Mouse (Mus musculus) MN1 (cell line): Measurements from ENCODE around the gene Arid1b.

Experiments used
- DNase-seq: peaks from one replicate; pipeline ENCODE4 v3.0.0-alpha.2; 2016; ENCODE audit warnings: low spot score

Arid1b gene

GRCm38 (mm10) chr17:4995561-4996051, 1.5 kb downstream of the Arid1b start:
- DNase-seq, result peak; percentile 76

DNA sequence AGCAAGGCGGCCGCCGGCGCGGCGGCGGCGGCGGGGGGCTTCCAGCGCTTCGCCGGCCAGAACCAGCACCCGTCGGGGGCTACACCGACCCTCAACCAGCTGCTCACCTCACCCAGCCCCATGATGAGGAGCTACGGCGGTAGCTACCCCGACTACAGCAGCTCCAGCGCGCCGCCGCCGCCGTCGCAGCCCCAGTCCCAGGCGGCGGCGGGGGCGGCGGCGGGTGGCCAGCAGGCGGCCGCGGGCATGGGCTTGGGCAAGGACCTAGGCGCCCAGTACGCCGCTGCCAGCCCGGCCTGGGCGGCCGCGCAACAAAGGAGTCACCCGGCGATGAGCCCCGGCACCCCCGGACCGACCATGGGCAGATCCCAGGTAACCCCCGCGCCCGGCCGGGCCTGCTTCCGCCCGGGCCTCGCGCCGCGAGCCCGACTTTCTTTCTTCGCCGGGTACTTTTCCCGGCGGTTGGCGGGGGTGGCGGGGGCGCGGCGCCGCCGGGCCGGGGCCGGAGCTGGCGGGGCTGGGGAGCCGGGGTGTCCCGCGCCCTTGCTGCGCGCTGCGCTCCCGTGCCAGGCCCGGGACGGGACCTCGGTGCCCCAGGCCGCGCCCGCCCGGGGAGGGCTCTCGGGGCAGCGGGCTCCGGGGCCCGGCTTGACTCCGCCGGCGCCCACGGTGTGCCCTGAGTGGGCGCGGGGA, 2.1 kb downstream of the Arid1b start:
- peak; percentile 73 for DNase-seq

DNA sequence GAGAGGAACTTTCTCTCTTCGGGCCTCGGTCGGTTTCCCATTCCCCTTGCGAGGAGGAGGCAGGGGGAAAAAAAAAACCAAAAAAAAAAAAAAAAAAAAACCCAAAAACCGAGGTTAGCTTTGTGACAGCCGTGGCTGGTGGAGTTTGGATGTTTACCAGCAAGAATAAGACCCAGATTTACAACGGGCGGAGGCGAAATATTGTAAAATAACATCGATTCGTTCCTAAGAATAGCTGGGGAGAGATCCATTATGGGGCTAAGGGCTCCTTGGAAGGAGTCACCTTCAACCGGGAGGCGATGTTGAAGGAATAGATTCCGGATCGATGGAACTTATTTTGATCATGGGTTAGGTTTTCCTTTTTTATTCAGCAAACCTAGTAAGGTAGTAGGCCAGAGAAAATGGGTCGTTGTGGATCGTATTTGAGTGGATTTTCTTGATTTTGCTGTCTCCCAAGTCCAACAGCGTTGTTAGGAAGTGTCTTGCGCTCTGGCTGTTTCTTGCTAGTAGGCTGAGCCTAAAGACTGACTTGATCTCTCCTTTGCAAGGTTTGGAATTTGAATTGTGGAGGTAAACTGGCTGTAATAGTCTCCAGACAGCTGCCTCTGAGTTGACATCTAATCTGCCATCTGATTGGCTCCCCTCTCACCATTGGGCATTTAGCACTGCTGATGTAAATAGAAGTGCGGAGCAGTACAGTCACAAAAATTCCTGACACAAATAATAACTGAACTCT, 2.9 kb downstream of the Arid1b start:
- peak; percentile 69 for DNase-seq

DNA sequence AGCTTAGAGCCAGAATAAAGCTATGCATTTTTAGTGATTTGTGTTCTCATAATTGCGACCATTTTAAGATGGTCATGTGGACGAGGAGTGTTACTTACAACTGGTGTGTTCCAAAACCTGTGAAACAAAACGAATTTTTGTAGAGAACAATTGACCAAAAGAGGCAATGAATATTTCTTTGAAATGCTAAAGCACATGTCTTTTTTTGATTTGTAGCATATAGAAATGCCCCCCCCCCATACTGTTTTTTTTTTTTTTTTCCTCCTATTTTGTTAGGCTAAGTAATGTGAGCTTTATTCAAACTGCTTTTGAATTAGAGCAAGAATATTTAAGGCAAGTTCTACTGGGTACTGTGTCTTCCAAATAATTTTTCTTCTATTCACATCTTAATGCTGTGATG, 3.8 kb downstream of the Arid1b start:
- DNase-seq, result peak; percentile 14

DNA sequence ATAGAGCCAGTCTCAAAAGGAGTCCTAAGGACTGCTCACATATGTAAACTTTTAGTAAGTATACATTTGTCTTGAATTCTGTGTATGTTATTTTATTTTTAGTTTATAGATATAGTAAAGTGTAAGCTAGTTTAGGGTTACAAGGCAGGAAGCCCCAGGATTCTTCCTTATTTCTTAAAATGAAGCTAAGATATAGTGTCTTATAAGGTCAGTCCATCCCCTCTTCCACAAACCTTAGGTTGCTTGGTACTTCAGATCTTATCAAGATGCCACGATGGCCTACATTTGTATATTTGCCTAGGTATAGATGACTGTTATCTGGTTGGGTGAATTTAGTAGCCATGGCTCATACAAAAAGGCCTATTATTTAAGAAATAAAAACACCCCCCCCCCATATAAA, 5.1 kb downstream of the Arid1b start:
- no peak for DNase-seq

- DNase-seq, result no peak
Measured at GRCm38 (mm10) chr17:5000001-5000400, 5.9 kb downstream of the Arid1b start.

DNA sequence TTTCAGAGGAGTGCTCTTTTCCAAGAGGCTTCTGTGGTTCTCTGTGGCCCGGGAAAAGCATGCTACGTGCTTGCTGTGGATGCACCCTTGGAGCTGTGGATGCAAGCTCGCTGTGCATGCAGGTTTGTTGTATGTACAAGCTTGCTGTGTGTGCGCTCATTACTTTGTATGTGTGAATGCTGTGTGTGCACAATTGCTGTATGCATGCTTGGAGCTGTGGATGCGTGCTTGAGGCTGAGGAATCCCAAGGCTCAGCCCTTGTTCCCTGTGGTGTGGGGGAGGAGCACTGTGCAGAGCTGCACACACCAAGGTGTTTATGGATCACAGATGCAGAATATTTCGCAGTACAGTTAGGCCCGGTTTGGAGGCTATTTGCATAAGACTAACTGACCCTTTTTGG, 6.7 kb downstream of the Arid1b start:
- no peak for DNase-seq

DNA sequence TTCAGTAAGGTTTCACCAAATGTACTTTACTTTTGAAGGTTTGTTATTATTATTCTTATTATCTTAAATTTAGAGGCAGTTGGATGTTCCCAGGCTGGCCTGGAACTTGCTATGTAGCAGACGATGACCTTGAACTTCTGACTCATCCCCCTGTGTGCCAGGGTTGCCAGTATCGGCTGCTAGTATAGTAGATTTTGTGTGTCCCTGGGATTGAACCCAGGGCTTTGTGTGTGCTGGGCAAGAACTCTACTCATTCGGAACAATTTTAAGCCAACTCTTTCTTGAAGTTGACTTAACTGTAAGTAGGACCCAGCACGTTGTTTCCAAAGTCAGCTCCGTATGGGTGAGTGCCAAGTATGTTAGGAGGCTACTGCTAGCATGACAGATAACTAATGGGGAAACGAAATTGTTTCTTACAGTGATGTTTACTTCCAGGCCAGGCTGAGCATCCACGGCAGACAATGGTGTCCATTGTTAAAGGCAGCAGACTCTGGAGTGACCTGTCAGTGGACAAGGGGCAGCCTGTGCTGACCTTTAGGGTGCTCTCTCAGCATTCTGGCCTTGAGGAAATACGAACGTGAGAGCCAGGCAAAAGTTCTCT, 7.5 kb downstream of the Arid1b start:
- DNase-seq, result peak; percentile 43

- DNase-seq, result peak; percentile 42
Measured at GRCm38 (mm10) chr17:5002937-5003508, 8.9 kb downstream of the Arid1b start.

GRCm38 (mm10) chr17:5004266-5004665, 10.1 kb downstream of the Arid1b start:
- DNase-seq, result no peak

DNA sequence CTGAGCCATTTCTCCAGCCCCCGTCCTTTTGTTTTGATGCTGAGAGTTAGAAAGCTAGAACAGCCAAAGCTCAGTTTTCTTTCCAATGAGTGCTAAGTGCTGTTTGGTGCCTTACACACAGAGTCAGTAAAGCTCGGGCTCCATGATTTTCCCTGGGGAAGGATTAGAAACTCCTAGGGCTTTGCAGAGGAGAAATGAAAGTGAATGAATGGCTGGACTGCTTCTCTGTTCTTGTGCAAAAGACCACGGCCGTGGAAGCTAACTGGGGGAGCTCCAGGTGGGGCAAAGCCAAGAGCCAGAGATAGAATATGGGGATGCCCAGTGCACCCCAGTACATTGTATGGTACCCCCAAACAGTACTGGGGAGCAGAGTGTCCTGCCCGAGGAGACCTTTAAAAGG, 10.6 kb downstream of the Arid1b start:
- no peak for DNase-seq

DNA sequence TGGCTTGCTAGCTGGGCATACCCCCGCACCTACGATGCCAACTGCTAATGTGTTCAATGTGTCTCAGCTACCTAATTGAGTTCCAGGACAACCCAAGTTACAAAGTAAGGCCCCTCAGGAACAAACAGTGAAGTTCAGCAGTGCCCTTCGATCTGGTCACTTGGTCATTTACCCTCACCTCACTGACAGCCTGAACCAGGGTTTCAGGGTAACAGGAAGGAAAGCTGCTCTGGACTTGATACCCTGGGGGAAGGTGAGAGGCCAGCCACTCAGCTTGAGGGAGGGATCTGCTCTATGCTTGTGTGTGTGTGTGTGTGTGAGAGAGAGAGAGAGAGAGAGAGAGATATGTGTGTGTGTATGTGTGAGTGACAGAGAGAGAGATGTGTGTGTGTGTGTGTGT, 11.2 kb downstream of the Arid1b start:
- no peak for DNase-seq

- peak; percentile 33 for DNase-seq
Measured at GRCm38 (mm10) chr17:5007156-5007658, 13.1 kb downstream of the Arid1b start.

- no peak for DNase-seq
Measured at GRCm38 (mm10) chr17:5008236-5008635, 14.1 kb downstream of the Arid1b start.

GRCm38 (mm10) chr17:5008761-5009160, 14.6 kb downstream of the Arid1b start:
- DNase-seq, result no peak

- DNase-seq, result no peak
Measured at GRCm38 (mm10) chr17:5009526-5010260, 15.6 kb downstream of the Arid1b start.

DNA sequence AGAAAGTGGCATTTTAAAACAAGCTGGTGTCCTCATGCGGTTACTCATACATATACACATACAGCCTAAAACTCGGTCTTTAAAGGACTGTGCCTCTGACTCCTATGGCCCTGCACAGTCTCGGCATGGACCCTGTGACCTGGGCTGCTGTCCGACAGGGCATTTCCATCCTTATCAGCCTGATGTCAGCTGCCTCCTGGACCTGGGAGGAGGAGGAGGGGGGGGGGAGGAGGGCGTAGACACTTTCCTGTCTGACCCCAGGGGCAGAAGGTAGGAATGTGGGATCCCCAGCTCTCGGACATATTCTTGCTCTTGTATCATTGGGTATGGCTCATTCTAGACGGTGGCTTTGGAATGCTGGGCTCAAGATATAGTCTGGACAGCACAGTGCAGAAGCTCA, 16.6 kb downstream of the Arid1b start:
- no peak for DNase-seq

DNA sequence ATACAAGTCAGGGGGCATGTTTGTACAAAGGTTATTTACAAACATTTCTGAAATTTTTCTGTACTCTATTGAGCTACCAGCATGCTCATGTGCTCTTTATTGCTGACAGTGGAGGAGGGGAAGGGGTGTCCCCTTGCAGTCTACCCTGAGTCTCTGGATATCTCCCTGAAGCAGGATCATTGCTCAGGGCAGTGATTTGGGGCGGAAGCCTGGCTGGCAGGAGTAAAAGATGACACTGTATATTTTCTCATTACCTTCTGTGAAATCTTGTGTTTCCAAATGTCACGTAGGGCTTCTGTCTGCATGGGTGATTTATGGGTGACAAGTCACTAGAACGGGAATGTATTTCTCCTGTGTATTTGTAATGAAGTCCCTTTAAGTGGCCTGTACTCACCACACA, 18.0 kb downstream of the Arid1b start:
- DNase-seq, result no peak

DNA sequence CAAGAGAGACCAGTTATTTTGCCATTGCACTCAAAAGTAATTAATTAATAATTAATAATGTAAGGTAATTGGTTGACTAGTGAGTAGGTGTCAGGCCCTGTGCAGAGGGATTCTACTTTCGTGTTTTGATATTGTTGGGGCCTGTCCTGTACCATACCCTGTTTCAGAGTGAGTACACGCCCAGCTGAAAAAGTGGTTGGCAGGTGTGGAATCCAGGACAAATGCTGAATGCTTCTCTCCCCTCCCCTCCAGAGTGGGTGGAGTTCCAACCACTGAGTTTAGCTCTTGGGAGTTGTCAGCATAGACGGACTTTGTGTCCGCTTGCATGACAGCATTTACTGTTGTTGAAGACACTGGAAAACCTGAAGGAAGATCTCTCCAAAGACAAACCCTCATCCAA, 18.4 kb downstream of the Arid1b start:
- no peak for DNase-seq

DNA sequence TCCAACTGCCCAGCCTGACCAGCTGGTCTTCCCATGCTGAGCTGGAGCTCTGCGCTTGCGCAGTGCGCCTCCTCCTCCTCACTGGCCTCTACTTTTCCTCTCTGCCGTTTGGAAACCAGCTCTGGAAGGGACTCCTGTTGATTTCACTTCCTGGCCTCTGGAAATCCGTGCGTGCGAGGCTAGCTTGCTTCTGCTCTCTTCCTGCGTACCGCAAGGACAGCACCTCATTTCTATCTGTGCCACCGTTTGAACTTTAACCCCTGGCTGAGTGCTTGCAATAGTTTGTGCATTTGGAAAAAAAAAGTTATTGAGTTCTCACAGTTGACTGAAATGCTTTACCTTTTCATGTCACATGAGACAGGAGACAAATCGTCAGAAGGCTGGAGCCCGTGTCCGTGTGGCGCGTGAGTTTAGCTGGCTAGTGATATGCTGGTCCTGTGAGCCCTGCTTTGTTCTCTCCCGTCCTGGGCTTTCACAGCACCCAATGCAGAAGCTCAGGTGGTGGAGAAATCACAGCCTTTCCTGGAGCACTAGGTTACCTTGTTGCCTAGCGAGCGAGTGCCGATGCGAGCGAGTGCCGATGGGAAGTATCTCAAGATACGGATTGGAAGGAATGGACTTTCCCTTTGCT, 20.3 kb downstream of the Arid1b start:
- no peak for DNase-seq

GRCm38 (mm10) chr17:5016404-5016803, 22.3 kb downstream of the Arid1b start:
- DNase-seq, result no peak
